Mouse (Mus musculus) bone marrow, adult 2 months (tissue): Measurements from ENCODE around the gene Stpg4.

Experiments
- CTCF ChIP-seq: fragments of 200-500 bp; IDR thresholded peaks from 2 replicates; pipeline ENCODE4 v1.5.1; 2011; ENCODE audit warnings: low read length, control low read depth; ENCODE audit not compliant: control insufficient read depth, insufficient read depth
- POLR2A ChIP-seq: fragments of 200-500 bp; IDR thresholded peaks from 2 replicates; pipeline ENCODE4 v1.6.1; 2011; ENCODE audit warnings: low read depth, mild to moderate bottlenecking, control low read depth, low read length, borderline replicate concordance; ENCODE audit not compliant: control insufficient read depth

GRCm38 (mm10) chr17:87355456-87355855, 72.1 kb downstream of the Stpg4 start:
- TF ChIP-seq CTCF: no peak
- TF ChIP-seq POLR2A: no peak
